Mouse (Mus musculus) forebrain, postnatal 0 days (tissue): ENCODE measurements around the gene Mxd4. TPM values are rescaled to one million over a fixed set of nuclear protein-coding genes. Genes with fewer than 3 reads are reported as not detected.
A peak's percentile ranks its signal among the peaks of the same experiment; 100 is the strongest.

Experiments used
- ATAC-seq: fragments of 200-750 bp; cut with Nextera tagmentation; 2 replicates; pipeline ENCODE4 v1.8.0; 2017; ENCODE audit warnings: mild to moderate bottlenecking, moderate library complexity
- DNase-seq: peaks from one replicate; pipeline ENCODE4 v3.0.0-alpha.2; 2015
- H3K27ac ChIP-seq: fragments of 300-500 bp; sonication (generic); 2 replicates; pipeline ENCODE4 v1.5.1; 2014; ENCODE audit warnings: low read depth, mild to moderate bottlenecking, antibody characterized with exemption, low read length, moderate library complexity, mixed read lengths
- H3K27me3 ChIP-seq: fragments of 300-500 bp; sonication (generic); 2 replicates; pipeline ENCODE4 v1.6.1; 2014; ENCODE audit warnings: mild to moderate bottlenecking, low read length, mixed read lengths; ENCODE audit not compliant: insufficient read depth
- H3K36me3 ChIP-seq: fragments of 300-500 bp; sonication (generic); 2 replicates; pipeline ENCODE4 v1.6.1; 2014; ENCODE audit warnings: mild to moderate bottlenecking, moderate library complexity; ENCODE audit not compliant: insufficient read depth
- H3K4me1 ChIP-seq: fragments of 300-500 bp; sonication (generic); 2 replicates; pipeline ENCODE4 v1.6.1; 2014; ENCODE audit warnings: antibody characterized with exemption; ENCODE audit not compliant: insufficient read depth
- H3K4me2 ChIP-seq: fragments of 300-500 bp; sonication (generic); 2 replicates; pipeline ENCODE4 v1.6.1; 2014; ENCODE audit warnings: low read depth, mild to moderate bottlenecking, moderate library complexity
- H3K4me3 ChIP-seq: fragments of 300-500 bp; sonication (generic); 2 replicates; pipeline ENCODE4 v1.5.1; 2014; ENCODE audit warnings: low read depth, low read length, mixed read lengths
- H3K9ac ChIP-seq: fragments of 300-500 bp; sonication (generic); 2 replicates; pipeline ENCODE4 v1.6.1; 2014; ENCODE audit warnings: mild to moderate bottlenecking
- H3K9me3 ChIP-seq: fragments of 300-500 bp; sonication (generic); 2 replicates; pipeline ENCODE4 v1.6.1; 2016; ENCODE audit warnings: low read length
- CTCF ChIP-seq: sonication (generic); IDR thresholded peaks from 2 replicates; pipeline ENCODE4 v1.5.1; 2016; ENCODE audit warnings: antibody characterized with exemption, control low read depth, low read depth
- WGBS: fragments of 180-500 bp; shearing (Covaris S2); extraction: QIAGEN DNeasy Blood & Tissue Kit; methylation state at CpG from one replicate; pipeline ENCODE4 v1.1.7; 2014; 5-methylcytosine and 5-hydroxymethylcytosine counted together
- polyA plus RNA-seq: library from polyadenylated mRNA; unstranded; fragments of >200 nt; fragmentation: Nextera tagmentation; extraction: Ambion mirVana; gene quantifications from 2 replicates; pipeline ENCODE4 v1.2.1, GENCODE M21; 2015
- total RNA-seq: library from RNA; depleted of rRNA; stranded (reverse); fragments of >200 nt; gene quantifications from 2 replicates; pipeline ENCODE4 v1.2.3, GENCODE M21; 2014

Mxd4 gene
- total and polyA plus RNA-seq, 2 experiments from 2014 or later: 23.7 to 88.9 TPM

- Histone ChIP-seq H3K27me3 (no peaks in the 10 kb centered on the region), H3K4me2 (no peak overlapping the region), H3K36me3 (peaks cover 57% of the 10 kb centered on the region), H3K9me3 (no peaks in the 10 kb centered on the region), H3K4me1 (no peaks in the 10 kb centered on the region), H3K9ac (no peak overlapping the region), H3K4me3 (no peak overlapping the region), H3K27ac (no peak overlapping the region)
- no peak for TF ChIP-seq CTCF
- no peak for DNase-seq
- WGBS: 74% methylated on average over 5 of the region's 5 CpGs
- no peak for ATAC-seq
Measured at GRCm38 (mm10) chr5:34174550-34175402, 12.7 kb downstream of the Mxd4 start.

- Histone ChIP-seq H3K27me3 (no peaks in the 10 kb centered on the region), H3K4me3 (no peak overlapping the region), H3K36me3 (peaks cover 56% of the 10 kb centered on the region), H3K9me3 (no peaks in the 10 kb centered on the region), H3K4me2 (no peak overlapping the region), H3K4me1 (no peaks in the 10 kb centered on the region), H3K27ac (no peak overlapping the region), H3K9ac (no peak overlapping the region)
- no peak for TF ChIP-seq CTCF
- ATAC-seq (no peak), DNase-seq (no peak)
- WGBS: 91% methylated on average over 2 of the region's 2 CpGs
Measured at GRCm38 (mm10) chr5:34174021-34174420, 13.5 kb downstream of the Mxd4 start.

GRCm38 (mm10) chr5:34170726-34171125 is 16.8 kb downstream of the Mxd4 start:
- Histone ChIP-seq H3K4me2 (no peak overlapping the region), H3K4me1 (no peaks in the 10 kb centered on the region), H3K4me3 (no peak overlapping the region), H3K9me3 (no peaks in the 10 kb centered on the region), H3K9ac (no peak overlapping the region), H3K27me3 (no peaks in the 10 kb centered on the region), H3K27ac (peak overlapping the region; percentile 40), H3K36me3 (peaks cover 28% of the 10 kb centered on the region)
- ATAC-seq: no peak
- TF ChIP-seq CTCF: no peak
- no peak for DNase-seq
- 80% methylated on average over 4 of the region's 4 CpGs for WGBS

- Histone ChIP-seq H3K4me2 (peak overlapping the region; percentile 59), H3K27me3 (no peaks in the 10 kb centered on the region), H3K9me3 (no peaks in the 10 kb centered on the region), H3K4me3 (peak overlapping the region; percentile 53), H3K4me1 (no peaks in the 10 kb centered on the region), H3K9ac (peak overlapping the region; percentile 53), H3K36me3 (peaks cover 21% of the 10 kb centered on the region), H3K27ac (peak overlapping the region; percentile 88)
- TF ChIP-seq CTCF: no peak
- WGBS: 79% methylated on average over 3 of the region's 3 CpGs
- DNase-seq (no peak), ATAC-seq (no peak)
Measured at GRCm38 (mm10) chr5:34169954-34170353, 17.6 kb downstream of the Mxd4 start.

- ATAC-seq (peak; percentile 100), DNase-seq (peak; percentile 99)
- H3K9ac ChIP-seq: peak within 1 kb of the TSS; percentile 53
- H3K36me3 ChIP-seq: peaks cover 14% of the 10 kb centered on the region
- H3K27me3 ChIP-seq: no peaks in the 10 kb centered on the region
- peak; percentile 56 for TF ChIP-seq CTCF
- peak within 1 kb of the TSS; percentile 59 for H3K4me2 ChIP-seq
- H3K4me3 ChIP-seq: peak within 1 kb of the TSS; percentile 53
- no peaks in the 10 kb centered on the region for H3K9me3 ChIP-seq
- H3K4me1 ChIP-seq: no peaks in the 10 kb centered on the region
- H3K27ac ChIP-seq: peak within 1 kb of the TSS; percentile 88
- WGBS: 1% methylated on average over 57 of the region's 57 CpGs
Measured at GRCm38 (mm10) chr5:34168950-34169891, 18.3 kb downstream of the Mxd4 start, which contains the start of the genes Poln and Haus3. Poln (minus strand) TSS chr5:34169448. Haus3 (minus strand) TSS chr5:34169527.

- ATAC-seq: no peak
- no peak for TF ChIP-seq CTCF
- Histone ChIP-seq H3K9ac (no peak overlapping the region), H3K4me2 (no peak overlapping the region), H3K4me3 (no peak overlapping the region), H3K36me3 (0 out of 2 replicates have a peak, but pooled peaks cover under 1% of the 10 kb centered on the region), H3K9me3 (no peaks in the 10 kb centered on the region), H3K27ac (no peak overlapping the region), H3K27me3 (no peaks in the 10 kb centered on the region), H3K4me1 (no peaks in the 10 kb centered on the region)
- WGBS: 86% methylated on average over 4 of the region's 4 CpGs
- DNase-seq: no peak
Measured at GRCm38 (mm10) chr5:34167857-34168256, 19.7 kb downstream of the Mxd4 start.
